Mouse (Mus musculus) Muller cell, postnatal 12 days (primary cell): Measurements from ENCODE around the gene Podxl.
A peak's percentile ranks its signal among the peaks of the same experiment; 100 is the strongest.

Experiments
- DNase-seq: peaks from one replicate; pipeline ENCODE4 v3.0.0-alpha.2; 2015; ENCODE audit errors: inconsistent ontology term

Podxl gene

GRCm38 (mm10) chr6:31524647-31525046 lies 39.1 kb downstream of the Podxl start:
- no peak for DNase-seq

DNA sequence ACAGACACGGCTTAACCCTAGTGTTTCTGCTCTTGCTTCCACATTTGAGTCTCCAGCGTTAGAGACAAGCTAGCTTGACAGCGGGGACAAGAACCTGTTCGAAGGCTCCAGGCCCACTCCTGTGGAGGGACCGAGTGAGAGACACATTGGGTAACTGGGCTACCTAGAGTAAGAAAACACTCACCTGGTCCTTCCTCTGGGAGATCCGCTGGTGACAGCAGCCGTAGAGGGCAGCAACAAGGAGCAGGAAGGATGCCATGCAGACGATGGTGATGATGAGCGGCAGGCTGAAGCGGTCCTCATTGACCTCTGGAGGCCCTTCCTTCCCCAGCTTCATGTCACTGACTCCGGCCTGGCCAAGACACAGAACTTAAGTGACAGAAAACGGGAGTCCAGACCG lies 39.7 kb downstream of the Podxl start:
- DNase-seq, result no peak

DNA sequence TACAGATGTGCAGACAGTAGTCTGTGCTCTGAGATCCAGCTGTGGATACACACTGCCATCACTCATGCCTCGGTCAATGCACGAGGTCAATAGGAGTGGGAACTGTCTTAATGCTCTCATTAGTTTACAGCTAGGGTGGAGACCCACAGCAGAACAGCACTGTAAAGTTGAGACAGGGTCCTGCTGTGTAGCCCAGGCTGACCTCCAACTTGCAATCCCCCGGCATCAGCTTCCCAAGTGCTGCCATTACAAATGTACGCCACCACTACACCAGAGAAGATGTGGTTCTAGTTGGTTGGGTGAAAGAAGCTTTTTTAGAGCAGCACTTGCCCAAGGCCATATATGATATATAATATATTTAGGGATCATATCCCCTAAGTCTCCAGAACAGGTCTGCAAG lies 40.1 kb downstream of the Podxl start:
- no peak for DNase-seq

DNA sequence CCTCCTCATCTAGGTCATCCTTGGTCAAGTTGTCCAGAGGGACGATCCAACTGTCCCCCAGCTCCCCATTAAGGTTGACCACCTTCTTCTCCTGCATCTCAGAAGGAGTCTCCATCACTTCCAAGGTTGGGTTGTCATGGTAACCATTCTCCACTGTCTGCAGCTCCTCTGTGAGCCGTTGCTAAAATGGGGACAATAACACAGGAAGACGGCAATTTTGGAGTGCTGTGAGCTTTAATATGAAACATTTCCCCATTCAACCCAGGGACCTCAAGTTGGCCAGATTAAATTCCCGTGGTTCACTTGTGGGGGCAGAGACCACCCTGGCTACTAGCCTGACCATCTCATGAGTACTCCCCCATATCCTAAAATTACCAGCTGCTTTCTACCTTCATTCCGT lies 40.7 kb downstream of the Podxl start:
- DNase-seq, result no peak

- no peak for DNase-seq
These were observed 41.3 kb downstream of the Podxl start for GRCm38 (mm10) chr6:31522478-31522877.

DNA sequence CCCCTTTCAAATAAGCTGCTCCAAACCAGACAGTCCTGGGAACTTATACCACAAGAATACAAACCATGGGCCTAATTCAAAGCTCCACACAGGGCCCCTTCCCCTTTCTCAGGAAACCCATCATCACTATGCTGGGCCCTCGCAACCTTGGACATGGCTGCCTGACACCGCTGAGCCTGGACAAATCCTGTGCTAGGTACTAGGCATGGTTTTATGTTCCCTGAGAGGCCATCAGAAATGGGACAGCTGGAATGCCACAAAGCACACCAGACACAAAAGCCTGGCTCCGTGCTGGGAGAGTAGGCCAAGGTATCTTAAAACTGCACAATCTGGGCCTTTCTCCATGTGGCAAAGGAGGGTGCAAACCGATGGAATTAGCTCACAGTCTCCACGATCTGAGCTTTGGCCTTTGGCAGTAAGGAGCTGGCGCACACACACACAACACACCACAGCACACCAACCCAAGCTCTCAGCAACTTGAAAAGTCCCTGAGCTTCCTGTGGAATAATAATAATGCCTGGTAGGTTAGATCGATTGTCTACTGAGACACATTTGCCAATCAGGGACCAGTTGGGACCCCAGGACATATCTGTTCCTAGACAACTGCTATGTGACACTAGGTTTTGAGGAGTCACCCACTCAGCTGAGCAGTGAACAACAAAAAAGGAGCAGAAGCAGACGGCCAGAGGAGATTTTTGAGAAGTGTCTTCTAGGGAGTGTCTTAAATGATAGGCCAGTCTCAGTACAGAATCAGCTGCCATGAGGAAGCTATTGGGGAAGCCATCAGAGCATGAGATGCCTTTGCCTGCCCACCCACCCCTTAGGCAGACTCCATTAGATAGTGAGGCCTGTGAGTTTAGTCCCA lies 42.1 kb downstream of the Podxl start:
- DNase-seq, result no peak

GRCm38 (mm10) chr6:31520486-31521215 lies 43.1 kb downstream of the Podxl start:
- DNase-seq, result no peak

GRCm38 (mm10) chr6:31519001-31519471 lies 44.7 kb downstream of the Podxl start:
- peak; percentile 7 for DNase-seq

- peak; percentile 83 for DNase-seq
These were observed 45.5 kb downstream of the Podxl start for GRCm38 (mm10) chr6:31518338-31518698.

- peak; percentile 71 for DNase-seq
These were observed 46.0 kb downstream of the Podxl start for GRCm38 (mm10) chr6:31517681-31518337.

DNA sequence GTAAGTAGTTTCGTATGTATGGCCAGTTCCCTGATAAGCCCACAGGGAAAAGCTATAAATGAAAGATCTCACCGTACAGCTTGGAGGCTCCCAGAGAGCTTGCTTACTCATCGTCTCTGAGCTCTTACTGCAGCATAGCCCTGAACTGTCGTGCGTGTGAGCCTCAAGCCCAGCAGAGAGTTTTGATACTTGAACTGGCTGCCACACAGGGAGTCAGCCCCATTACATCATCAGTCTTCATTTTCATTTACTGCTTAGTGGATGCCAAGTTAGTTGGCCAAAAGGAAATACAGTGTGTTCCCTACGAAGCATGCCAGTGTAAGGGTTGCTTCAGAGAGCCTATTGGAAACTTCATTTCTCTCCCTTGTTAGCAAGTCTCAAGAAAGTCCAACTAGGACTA lies 50.1 kb downstream of the Podxl start:
- peak; percentile 12 for DNase-seq

DNA sequence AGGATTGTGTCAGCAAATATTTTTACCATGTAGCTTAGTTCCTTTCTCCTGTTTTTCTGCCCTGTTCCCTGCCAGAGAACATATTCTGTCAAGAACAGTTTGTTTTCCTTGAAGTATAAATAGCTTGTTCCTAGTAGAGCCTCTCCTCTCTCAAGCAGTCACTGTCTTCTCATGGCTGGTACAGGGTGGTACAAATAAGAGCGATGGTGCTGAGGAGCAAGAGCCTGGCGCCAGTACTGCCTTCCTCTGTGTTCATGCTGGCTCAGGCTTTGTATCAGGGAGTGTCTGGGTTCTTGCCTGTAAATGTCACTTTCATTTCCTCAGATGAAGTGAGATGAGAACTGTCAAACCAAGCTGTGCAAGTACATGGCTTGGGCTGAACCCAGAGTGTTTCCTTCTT lies 61.2 kb downstream of the Podxl start:
- no peak for DNase-seq

- no peak for DNase-seq
These were observed 63.1 kb downstream of the Podxl start for GRCm38 (mm10) chr6:31500691-31501090.

GRCm38 (mm10) chr6:31500260-31500659 lies 63.5 kb downstream of the Podxl start:
- no peak for DNase-seq

GRCm38 (mm10) chr6:31499836-31500235 lies 63.9 kb downstream of the Podxl start:
- DNase-seq, result no peak

- no peak for DNase-seq
These were observed 67.6 kb downstream of the Podxl start for GRCm38 (mm10) chr6:31496227-31496626.

DNA sequence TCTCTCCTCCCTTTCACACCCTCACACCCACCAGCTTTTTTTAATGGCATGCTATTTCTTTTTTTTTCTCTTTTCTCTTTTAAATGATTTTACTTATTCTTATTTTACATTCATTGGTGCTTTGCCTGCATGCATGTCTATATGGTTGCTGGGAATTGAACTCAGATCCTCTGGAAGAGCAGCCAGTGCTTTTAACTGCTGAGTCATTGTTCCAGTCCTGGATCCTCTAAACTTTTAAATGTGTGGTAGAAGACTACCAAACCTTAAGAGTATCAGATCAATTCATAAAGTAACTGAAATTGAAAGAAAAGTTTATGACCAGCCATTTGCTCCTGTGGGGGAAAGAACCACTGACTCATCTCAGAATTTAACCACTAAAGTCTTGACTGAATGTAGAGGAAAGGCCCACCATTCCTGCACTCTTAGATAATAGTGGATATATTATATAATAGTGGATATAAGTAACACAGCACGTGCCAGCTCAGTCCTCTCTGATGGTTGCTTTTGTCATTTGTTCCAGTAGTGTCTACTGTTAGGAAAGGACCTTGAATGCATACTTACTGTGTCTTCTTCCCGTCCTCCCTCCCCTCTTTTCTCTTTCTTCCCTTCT lies 68.6 kb downstream of the Podxl start:
- DNase-seq, result no peak

- DNase-seq, result no peak
These were observed 73.8 kb downstream of the Podxl start for GRCm38 (mm10) chr6:31489950-31490349.

- no peak for DNase-seq
These were observed 77.2 kb downstream of the Podxl start for GRCm38 (mm10) chr6:31486601-31487000.

DNA sequence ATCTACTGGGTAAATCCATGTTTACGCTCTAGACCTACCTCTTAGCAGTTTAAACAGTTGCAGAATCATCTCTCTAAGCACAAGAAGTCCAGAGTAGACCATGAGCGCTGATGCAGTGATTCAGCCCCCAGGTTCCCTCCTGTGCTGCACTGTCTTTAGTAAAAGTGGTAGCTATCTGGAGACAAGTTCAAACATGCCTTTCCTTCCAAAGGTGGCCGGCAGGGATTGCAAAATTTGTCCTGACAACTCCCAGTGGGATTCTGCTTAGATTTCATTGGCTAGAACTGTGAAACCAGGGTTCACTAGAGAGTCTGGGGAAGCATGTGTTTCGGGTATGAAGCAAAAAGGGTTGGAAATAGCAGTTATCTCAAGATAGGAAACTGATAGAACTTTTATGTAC lies 83.8 kb downstream of the Podxl start:
- DNase-seq, result no peak

- DNase-seq, result no peak
These were observed 85.6 kb downstream of the Podxl start for GRCm38 (mm10) chr6:31478221-31478620.
